Mouse (Mus musculus): Measurements from ENCODE around the gene Vmn2r84.
"Not testable (repeated sequence)": the region's sequence is repeated elsewhere in the genome, so short reads cannot be mapped to it uniquely, and the experiment has no call there.

Gene Vmn2r84

GRCm38 (mm10) chr10:130394232-130394631, at the start of gene Vmn2r84:
Vmn2r84 (minus strand) TSS chr10:130394332.
- DNase-seq = no peak

- DNase-seq = not testable (repeated sequence)
Observed at GRCm38 (mm10) chr10:130434185-130434898, 40.2 kb upstream of the Vmn2r84 start.

- DNase-seq = not testable (repeated sequence)
Observed at GRCm38 (mm10) chr10:130429603-130430002, 35.5 kb upstream of the Vmn2r84 start, which contains the start of gene Vmn2r85. Vmn2r85 (minus strand) TSS chr10:130429703.

- not testable (repeated sequence) for DNase-seq
Observed at GRCm38 (mm10) chr10:130422368-130422767, 28.2 kb upstream of the Vmn2r84 start.

GRCm38 (mm10) chr10:130420401-130420800, 26.3 kb upstream of the Vmn2r84 start:
- DNase-seq = no peak

GRCm38 (mm10) chr10:130419954-130420353, 25.8 kb upstream of the Vmn2r84 start:
- not testable (repeated sequence) for DNase-seq

GRCm38 (mm10) chr10:130416352-130416751, 22.2 kb upstream of the Vmn2r84 start:
- not testable (repeated sequence) for DNase-seq

GRCm38 (mm10) chr10:130412167-130412698, 18.1 kb upstream of the Vmn2r84 start:
- not testable (repeated sequence) for DNase-seq

GRCm38 (mm10) chr10:130375145-130375544, 19.0 kb downstream of the Vmn2r84 start:
- no peak for DNase-seq

- no peak for DNase-seq
Observed at GRCm38 (mm10) chr10:130372491-130373173, 21.5 kb downstream of the Vmn2r84 start.

GRCm38 (mm10) chr10:130371644-130372043, 22.5 kb downstream of the Vmn2r84 start:
- no peak for DNase-seq

- DNase-seq = no peak
Observed at GRCm38 (mm10) chr10:130370005-130370682, 24.0 kb downstream of the Vmn2r84 start.

GRCm38 (mm10) chr10:130368384-130368783, 25.7 kb downstream of the Vmn2r84 start:
- no peak for DNase-seq

GRCm38 (mm10) chr10:130364766-130365165, 29.4 kb downstream of the Vmn2r84 start:
- no peak for DNase-seq

- DNase-seq = no peak
Observed at GRCm38 (mm10) chr10:130363438-130364164, 30.5 kb downstream of the Vmn2r84 start.

- no peak for DNase-seq
Observed at GRCm38 (mm10) chr10:130344056-130344455, 50.1 kb downstream of the Vmn2r84 start.

GRCm38 (mm10) chr10:130340050-130340449, 54.1 kb downstream of the Vmn2r84 start:
- not testable (repeated sequence) for DNase-seq

GRCm38 (mm10) chr10:130337581-130337980, 56.6 kb downstream of the Vmn2r84 start:
- no peak for DNase-seq

- DNase-seq = no peak
Observed at GRCm38 (mm10) chr10:130336385-130336784, 57.7 kb downstream of the Vmn2r84 start.

- DNase-seq = no peak
Observed at GRCm38 (mm10) chr10:130330711-130331110, 63.4 kb downstream of the Vmn2r84 start.
